Mouse (Mus musculus): ENCODE data around the gene Tprn. TPM values are rescaled to one million over a fixed set of nuclear protein-coding genes. Genes with fewer than 3 reads are reported as not detected.

The Tprn gene
- polyA plus RNA-seq, 1 experiment from 2014 or later, result 3.1 TPM

- H3K4me2 ChIP-seq (ENCODE audit: low read length), result 0 out of 2 replicates have a peak overlapping the region, but pooled peaks have one; percentile 31
- peaks cover 8% of the 10 kb centered on the region for H3K27me3 ChIP-seq (ENCODE audit: control insufficient read depth, insufficient read depth, low read length)
- H3K9me3 ChIP-seq (ENCODE audit: control insufficient read depth, low read length), result no peaks in the 10 kb centered on the region
- peaks cover 30 to 44% of the 10 kb centered on the region in 2 experiments for H3K4me1 ChIP-seq (ENCODE audit: control insufficient read depth in 2 of 2, insufficient read depth in 2 of 2, low read length in 2 of 2)
- ATAC-seq (ENCODE audit: insufficient number of reproducible peaks, insufficient read depth, low FRiP score, low read depth), result no peak
- WGBS, result 17% methylated on average over 2 of the region's 2 CpGs
- H3K36me3 ChIP-seq (ENCODE audit: control insufficient read depth, insufficient read depth, low read length), result peaks cover 30% of the 10 kb centered on the region
- 0 out of 2 replicates have a peak overlapping the region, but pooled peaks have one; percentile 2 for H3K9ac ChIP-seq (ENCODE audit: low read length)
- H3K4me3 ChIP-seq (ENCODE audit: control insufficient read depth in 1 of 2, insufficient read depth in 1 of 2, low read depth in 1 of 2, low read length in 2 of 2), result no peak overlapping the region
- H3K27ac ChIP-seq (replicated peaks in 1 of 2; ENCODE audit: control insufficient read depth in 1 of 2, insufficient read depth in 1 of 2, low read depth in 2 of 2, low read length in 2 of 2), result no peak overlapping the region
Measured at GRCm38 (mm10) chr2:25266720-25267119, 4.3 kb downstream of the Tprn start.

- Histone ChIP-seq H3K4me2 (ENCODE audit: low read length) (no peak overlapping the region), H3K4me1 (ENCODE audit: control insufficient read depth in 2 of 2, insufficient read depth in 2 of 2, low read length in 2 of 2) (peaks cover 30 to 41% of the 10 kb centered on the region in 2 experiments), H3K36me3 (ENCODE audit: control insufficient read depth, insufficient read depth, low read length) (peaks cover 30% of the 10 kb centered on the region), H3K27ac (replicated peaks in 1 of 2; ENCODE audit: control insufficient read depth in 1 of 2, insufficient read depth in 1 of 2, low read depth in 2 of 2, low read length in 2 of 2) (no peak overlapping the region), H3K9me3 (ENCODE audit: control insufficient read depth, low read length) (no peaks in the 10 kb centered on the region), H3K9ac (ENCODE audit: low read length) (no peak overlapping the region), H3K4me3 (ENCODE audit: control insufficient read depth in 1 of 2, insufficient read depth in 1 of 2, low read depth in 1 of 2, low read length in 2 of 2) (no peak overlapping the region), H3K27me3 (ENCODE audit: control insufficient read depth, insufficient read depth, low read length) (peaks cover 8% of the 10 kb centered on the region)
- no peak for ATAC-seq (ENCODE audit: insufficient number of reproducible peaks, insufficient read depth, low FRiP score, low read depth)
Measured at GRCm38 (mm10) chr2:25267241-25267640, 4.8 kb downstream of the Tprn start.

GRCm38 (mm10) chr2:25267746-25268309, 5.4 kb downstream of the Tprn start:
- no peaks in the 10 kb centered on the region for H3K9me3 ChIP-seq (ENCODE audit: control insufficient read depth, low read length)
- no peak overlapping the region for H3K9ac ChIP-seq (ENCODE audit: low read length)
- peaks cover 30% of the 10 kb centered on the region for H3K36me3 ChIP-seq (ENCODE audit: control insufficient read depth, insufficient read depth, low read length)
- H3K4me2 ChIP-seq (ENCODE audit: low read length), result no peak overlapping the region
- 67% methylated on average over 4 of the region's 4 CpGs for WGBS
- no peak overlapping the region for H3K4me3 ChIP-seq (ENCODE audit: control insufficient read depth in 1 of 2, insufficient read depth in 1 of 2, low read depth in 1 of 2, low read length in 2 of 2)
- H3K4me1 ChIP-seq (ENCODE audit: control insufficient read depth in 2 of 2, insufficient read depth in 2 of 2, low read length in 2 of 2), result peaks cover 30 to 41% of the 10 kb centered on the region in 2 experiments
- H3K27me3 ChIP-seq (ENCODE audit: control insufficient read depth, insufficient read depth, low read length), result peaks cover 8% of the 10 kb centered on the region
- no peak for ATAC-seq (ENCODE audit: insufficient number of reproducible peaks, insufficient read depth, low FRiP score, low read depth)
- H3K27ac ChIP-seq (replicated peaks in 1 of 2; ENCODE audit: control insufficient read depth in 1 of 2, insufficient read depth in 1 of 2, low read depth in 2 of 2, low read length in 2 of 2), result no peak overlapping the region

DNA sequence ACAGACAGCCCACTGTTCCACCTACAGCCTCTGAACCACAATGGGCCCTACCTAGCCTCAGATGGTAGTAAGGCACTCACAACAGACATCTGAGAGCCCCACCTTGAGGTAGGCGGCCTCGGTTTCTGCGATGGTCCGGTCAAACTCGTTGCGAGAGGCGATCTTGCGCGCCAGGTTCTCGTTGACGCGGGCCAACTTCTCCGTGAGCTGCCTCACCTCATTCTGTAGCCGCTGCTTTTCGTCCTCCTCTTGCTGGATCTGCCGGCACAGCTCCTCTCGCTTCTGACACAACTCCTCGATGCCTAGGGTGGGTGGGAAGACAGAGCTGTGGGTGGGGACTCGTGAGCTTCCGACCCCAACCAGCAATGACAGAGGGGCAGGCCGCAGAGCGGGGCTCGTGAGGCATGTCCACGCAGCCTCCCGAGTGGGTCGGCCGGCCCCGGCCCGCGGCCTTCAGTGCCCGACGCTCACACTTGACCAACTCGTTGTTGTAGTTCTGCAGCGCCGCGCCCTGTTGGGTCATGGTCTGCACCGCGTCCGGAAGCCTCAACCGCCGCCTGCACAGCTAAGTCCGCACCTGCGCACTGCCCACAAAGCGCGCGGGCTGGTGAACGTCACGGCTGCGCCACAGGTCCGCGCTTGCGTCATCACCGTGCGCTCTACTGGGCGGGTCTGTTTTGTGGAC, 9.6 kb downstream of the Tprn start, which contains the start of the genes Ssna1 and Anapc2:
Ssna1 (minus strand) TSS at position 612 of the 685 bp plus-strand sequence.
Anapc2 (plus strand) TSS at position 652 of the 685 bp plus-strand sequence.
- no peaks in the 10 kb centered on the region for H3K27me3 ChIP-seq (ENCODE audit: control insufficient read depth, insufficient read depth, low read length)
- peak within 1 kb of the TSS; percentile 91 for H3K9ac ChIP-seq (ENCODE audit: low read length)
- under 1% methylated on average over 55 of the region's 55 CpGs for WGBS
- ATAC-seq (ENCODE audit: insufficient number of reproducible peaks, insufficient read depth, low FRiP score, low read depth), result peak; percentile 91
- H3K9me3 ChIP-seq (ENCODE audit: control insufficient read depth, low read length), result no peaks in the 10 kb centered on the region
- peak within 1 kb of the TSS; percentile 75 to 87 for H3K4me3 ChIP-seq (ENCODE audit: control insufficient read depth in 1 of 2, insufficient read depth in 1 of 2, low read depth in 1 of 2, low read length in 2 of 2)
- peak within 1 kb of the TSS; percentile 92 for H3K4me2 ChIP-seq (ENCODE audit: low read length)
- H3K36me3 ChIP-seq (ENCODE audit: control insufficient read depth, insufficient read depth, low read length), result peaks cover 69% of the 10 kb centered on the region
- peaks cover 16 to 26% of the 10 kb centered on the region in 2 experiments for H3K4me1 ChIP-seq (ENCODE audit: control insufficient read depth in 2 of 2, insufficient read depth in 2 of 2, low read length in 2 of 2)
- H3K27ac ChIP-seq (replicated peaks in 1 of 2; ENCODE audit: control insufficient read depth in 1 of 2, insufficient read depth in 1 of 2, low read depth in 2 of 2, low read length in 2 of 2), result peak within 1 kb of the TSS; percentile 66 to 84

GRCm38 (mm10) chr2:25272515-25272914, 10.1 kb downstream of the Tprn start:
- WGBS, result under 1% methylated on average over 29 of the region's 29 CpGs

GRCm38 (mm10) chr2:25273010-25273409, 10.6 kb downstream of the Tprn start:
- peaks cover 79% of the 10 kb centered on the region for H3K36me3 ChIP-seq (ENCODE audit: control insufficient read depth, insufficient read depth, low read length)
- peak overlapping the region; percentile 92 for H3K4me2 ChIP-seq (ENCODE audit: low read length)
- H3K9ac ChIP-seq (ENCODE audit: low read length), result peak overlapping the region; percentile 91
- WGBS, result 24% methylated on average over 16 of the region's 16 CpGs
- no peak overlapping the region for H3K27ac ChIP-seq (replicated peaks in 1 of 2; ENCODE audit: control insufficient read depth in 1 of 2, insufficient read depth in 1 of 2, low read depth in 2 of 2, low read length in 2 of 2)
- H3K27me3 ChIP-seq (ENCODE audit: control insufficient read depth, insufficient read depth, low read length), result no peaks in the 10 kb centered on the region
- peak overlapping the region; percentile 75 to 87 for H3K4me3 ChIP-seq (ENCODE audit: control insufficient read depth in 1 of 2, insufficient read depth in 1 of 2, low read depth in 1 of 2, low read length in 2 of 2)
- ATAC-seq (ENCODE audit: insufficient number of reproducible peaks, insufficient read depth, low FRiP score, low read depth), result no peak
- H3K9me3 ChIP-seq (ENCODE audit: control insufficient read depth, low read length), result no peaks in the 10 kb centered on the region
- peaks cover 12 to 22% of the 10 kb centered on the region in 2 experiments for H3K4me1 ChIP-seq (ENCODE audit: control insufficient read depth in 2 of 2, insufficient read depth in 2 of 2, low read length in 2 of 2)

More at GRCm38 (mm10) chr2:25272515-25272914, 10.1 kb downstream of the Tprn start:
- Histone ChIP-seq H3K27me3 (ENCODE audit: control insufficient read depth, insufficient read depth, low read length) (no peaks in the 10 kb centered on the region), H3K4me2 (ENCODE audit: low read length) (peak overlapping the region; percentile 92), H3K4me1 (ENCODE audit: control insufficient read depth in 2 of 2, insufficient read depth in 2 of 2, low read length in 2 of 2) (peaks cover 12 to 22% of the 10 kb centered on the region in 2 experiments), H3K9me3 (ENCODE audit: control insufficient read depth, low read length) (no peaks in the 10 kb centered on the region), H3K36me3 (ENCODE audit: control insufficient read depth, insufficient read depth, low read length) (peaks cover 74% of the 10 kb centered on the region), H3K9ac (ENCODE audit: low read length) (peak overlapping the region; percentile 91), H3K27ac (replicated peaks in 1 of 2; ENCODE audit: control insufficient read depth in 1 of 2, insufficient read depth in 1 of 2, low read depth in 2 of 2, low read length in 2 of 2) (peak overlapping the region in 1 of 2 experiments; percentile 84; a peak in 3 of 4 replicates), H3K4me3 (ENCODE audit: control insufficient read depth in 1 of 2, insufficient read depth in 1 of 2, low read depth in 1 of 2, low read length in 2 of 2) (peak overlapping the region; percentile 75 to 87)
- ATAC-seq (ENCODE audit: insufficient number of reproducible peaks, insufficient read depth, low FRiP score, low read depth), result peak; percentile 17; the same call in 1 of the 2 replicates

DNA sequence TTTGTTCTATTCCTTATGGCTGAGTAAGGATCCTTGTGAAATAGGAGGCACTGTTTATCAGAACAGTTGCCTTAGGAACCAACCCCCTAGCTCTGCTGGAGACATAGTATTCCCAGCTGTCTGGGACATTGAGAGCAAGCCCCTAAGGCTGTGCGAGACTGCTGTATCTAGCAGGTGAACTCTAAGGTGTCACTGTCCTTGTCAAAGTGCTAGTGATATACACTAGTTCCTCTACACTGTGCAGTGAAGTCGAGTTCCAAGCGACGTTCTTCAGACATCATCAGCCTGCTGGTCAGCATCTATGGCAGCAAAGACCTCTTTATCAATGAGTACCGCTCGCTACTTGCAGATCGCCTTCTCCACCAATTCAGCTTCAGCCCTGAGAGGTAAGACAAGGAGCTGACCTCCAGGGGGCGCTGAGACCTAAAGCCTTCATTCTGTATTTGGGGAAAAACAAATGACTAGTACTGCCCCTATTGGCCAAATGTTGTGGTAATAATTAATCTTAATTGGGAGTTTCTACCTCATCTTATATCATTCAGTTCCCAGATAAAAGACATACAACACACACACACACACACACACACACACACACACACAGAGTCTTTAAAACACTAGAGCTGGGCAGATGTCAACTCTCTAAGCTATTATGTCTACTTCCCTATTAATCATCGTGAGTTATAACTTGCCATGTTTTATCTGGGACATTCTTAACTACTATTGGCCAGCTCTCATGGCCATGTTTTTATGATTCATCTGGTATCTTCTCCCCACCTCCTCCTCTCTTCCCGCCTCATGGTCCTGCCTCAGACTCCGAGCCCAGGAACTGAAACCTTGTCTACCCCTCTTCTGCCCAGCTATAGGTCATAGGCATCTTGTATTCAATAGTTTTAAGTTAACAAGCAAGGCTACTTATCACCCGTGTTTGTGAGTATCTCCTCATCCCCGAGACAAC, 16.8 kb downstream of the Tprn start:
- 64% methylated on average over 13 of the region's 13 CpGs for WGBS
- no peak for ATAC-seq (ENCODE audit: insufficient number of reproducible peaks, insufficient read depth, low FRiP score, low read depth)
- no peaks in the 10 kb centered on the region for H3K9me3 ChIP-seq (ENCODE audit: control insufficient read depth, low read length)
- H3K36me3 ChIP-seq (ENCODE audit: control insufficient read depth, insufficient read depth, low read length), result peaks cover 96% of the 10 kb centered on the region
- no peaks in the 10 kb centered on the region for H3K4me1 ChIP-seq (ENCODE audit: control insufficient read depth in 2 of 2, insufficient read depth in 2 of 2, low read length in 2 of 2)
- H3K27ac ChIP-seq (replicated peaks in 1 of 2; ENCODE audit: control insufficient read depth in 1 of 2, insufficient read depth in 1 of 2, low read depth in 2 of 2, low read length in 2 of 2), result no peak overlapping the region
- no peak overlapping the region for H3K9ac ChIP-seq (ENCODE audit: low read length)
- H3K4me3 ChIP-seq (ENCODE audit: control insufficient read depth in 1 of 2, insufficient read depth in 1 of 2, low read depth in 1 of 2, low read length in 2 of 2), result no peak overlapping the region
- H3K27me3 ChIP-seq (ENCODE audit: control insufficient read depth, insufficient read depth, low read length), result no peaks in the 10 kb centered on the region
- no peak overlapping the region for H3K4me2 ChIP-seq (ENCODE audit: low read length)
